Mouse (Mus musculus) CH12.LX (cell line): ENCODE data around the gene Spryd4.
"Not testable (repeated sequence)": the region's sequence is repeated elsewhere in the genome, so short reads cannot be mapped to it uniquely, and the experiment has no call there.

ENCODE experiments used
- E2F4 ChIP-seq: IDR thresholded peaks from 2 replicates; pipeline ENCODE4 v1.6.1; 2011; ENCODE audit warnings: low read depth, low read length, improper control_type of control experiment; ENCODE audit not compliant: insufficient replicate concordance
- EP300 ChIP-seq: IDR thresholded peaks from 2 replicates; pipeline ENCODE4 v1.6.1; 2011; ENCODE audit warnings: low read length, improper control_type of control experiment
- HCFC1 ChIP-seq: IDR thresholded peaks from 2 replicates; pipeline ENCODE4 v1.6.1; 2012; ENCODE audit warnings: low read depth, mild to moderate bottlenecking, inconsistent platforms, low read length, improper control_type of control experiment
- MAFK ChIP-seq: IDR thresholded peaks from 2 replicates; pipeline ENCODE4 v1.6.1; 2011; ENCODE audit warnings: low read length, improper control_type of control experiment; ENCODE audit not compliant: insufficient replicate concordance
- MYC ChIP-seq: IDR thresholded peaks from 2 replicates; pipeline ENCODE4 v1.6.1; 2011; ENCODE audit warnings: low read depth, mild to moderate bottlenecking, improper control_type of control experiment, low read length
- POLR2A ChIP-seq: IDR thresholded peaks from 2 replicates; pipeline ENCODE4 v1.6.1; 2011; ENCODE audit warnings: low read depth, mild to moderate bottlenecking, improper control_type of control experiment, low read length
- SMC3 ChIP-seq: IDR thresholded peaks from 2 replicates; pipeline ENCODE4 v1.6.1; 2011; ENCODE audit warnings: low read depth, low read length, improper control_type of control experiment
- TBP ChIP-seq: conservative IDR thresholded peaks from 2 replicates; pipeline ENCODE4 v1.6.1; 2011; ENCODE audit warnings: low read depth, low read length, improper control_type of control experiment
- ZMIZ1 ChIP-seq: IDR thresholded peaks from 2 replicates; pipeline ENCODE4 v1.6.1; 2012; ENCODE audit warnings: low read depth, mild to moderate bottlenecking, inconsistent platforms, low read length, improper control_type of control experiment
- ZNF384 ChIP-seq: IDR thresholded peaks from 2 replicates; pipeline ENCODE4 v1.6.1; 2012; ENCODE audit warnings: low read depth, low read length, improper control_type of control experiment, inconsistent platforms

GRCm38 (mm10) chr10:128192030-128192766 lies 19.4 kb downstream of the Spryd4 start:
- not testable (repeated sequence) for TF ChIP-seq MAFK, POLR2A, HCFC1, MYC, ZMIZ1, E2F4, EP300, ZNF384, SMC3
- peak; percentile 52; the same call in 1 of the 2 replicates for TF ChIP-seq TBP
